Mouse (Mus musculus): Measurements from ENCODE around the gene Krtap4-2.

DNA sequence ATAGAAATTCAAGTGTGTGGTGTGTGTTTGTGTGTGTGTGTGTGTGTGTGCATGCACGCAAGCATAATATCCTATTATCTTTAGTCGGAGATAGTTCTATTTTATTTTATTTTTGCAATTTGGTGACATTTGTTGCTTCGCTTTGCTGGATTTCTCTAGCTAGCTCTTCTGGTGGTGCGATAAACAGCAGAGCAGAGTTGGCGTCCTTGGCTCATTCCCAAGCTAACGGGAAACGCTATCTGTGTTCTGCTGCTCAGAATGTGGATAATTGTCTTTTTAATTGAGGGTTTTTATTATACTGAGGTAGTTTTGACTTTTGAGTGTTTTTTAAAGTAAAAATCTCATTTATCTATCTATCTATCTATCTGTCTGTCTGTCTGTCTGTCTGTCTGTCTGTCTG lies 49.8 kb downstream of the Krtap4-2 start:
- TF ChIP-seq CTCF (IDR thresholded peaks at IDR 0.05; ENCODE audit: control insufficient read depth, insufficient read depth, insufficient read length), result no peak
- TF ChIP-seq USF1 (IDR thresholded peaks at IDR 0.05; ENCODE audit: low read depth), result no peak
